Mouse (Mus musculus) liver, adult 2 months (tissue): ENCODE measurements around the gene Klrb1a.
"Not testable (repeated sequence)": the region's sequence is repeated elsewhere in the genome, so short reads cannot be mapped to it uniquely, and the experiment has no call there.

Experiments
- CTCF ChIP-seq: fragments of 200-500 bp; IDR thresholded peaks from 2 replicates; pipeline ENCODE4 v1.5.1; 2011; ENCODE audit warnings: low read depth, low read length, control low read depth
- POLR2A ChIP-seq: fragments of 200-500 bp; IDR thresholded peaks from 2 replicates; pipeline ENCODE4 v1.6.1; 2011; ENCODE audit warnings: low read length, control low read depth; ENCODE audit not compliant: insufficient read depth; ENCODE audit errors: extremely low read depth

DNA sequence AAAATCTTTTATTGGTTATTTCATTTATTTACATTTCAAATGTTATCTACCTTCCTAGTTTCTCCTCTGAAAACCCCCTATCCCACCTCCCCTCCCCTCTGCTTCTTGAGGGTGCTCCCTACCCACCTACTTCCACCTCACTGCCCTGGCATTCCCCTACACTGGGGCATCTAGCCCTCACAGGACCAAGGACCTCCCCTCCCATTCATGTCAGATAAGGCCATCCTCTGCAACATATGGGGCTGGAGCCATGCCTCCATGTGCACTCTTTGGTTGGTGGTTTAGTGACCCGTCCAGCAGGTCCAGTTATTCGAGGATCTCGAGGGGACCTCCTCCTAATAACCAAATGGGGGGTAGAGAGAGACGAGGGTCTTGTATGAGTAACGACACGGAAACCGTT lies 27.5 kb upstream of the Klrb1a start:
- TF ChIP-seq POLR2A, CTCF: not testable (repeated sequence)
